Mouse (Mus musculus): ENCODE measurements around the gene Prorsd1.

The Prorsd1 gene

DNA sequence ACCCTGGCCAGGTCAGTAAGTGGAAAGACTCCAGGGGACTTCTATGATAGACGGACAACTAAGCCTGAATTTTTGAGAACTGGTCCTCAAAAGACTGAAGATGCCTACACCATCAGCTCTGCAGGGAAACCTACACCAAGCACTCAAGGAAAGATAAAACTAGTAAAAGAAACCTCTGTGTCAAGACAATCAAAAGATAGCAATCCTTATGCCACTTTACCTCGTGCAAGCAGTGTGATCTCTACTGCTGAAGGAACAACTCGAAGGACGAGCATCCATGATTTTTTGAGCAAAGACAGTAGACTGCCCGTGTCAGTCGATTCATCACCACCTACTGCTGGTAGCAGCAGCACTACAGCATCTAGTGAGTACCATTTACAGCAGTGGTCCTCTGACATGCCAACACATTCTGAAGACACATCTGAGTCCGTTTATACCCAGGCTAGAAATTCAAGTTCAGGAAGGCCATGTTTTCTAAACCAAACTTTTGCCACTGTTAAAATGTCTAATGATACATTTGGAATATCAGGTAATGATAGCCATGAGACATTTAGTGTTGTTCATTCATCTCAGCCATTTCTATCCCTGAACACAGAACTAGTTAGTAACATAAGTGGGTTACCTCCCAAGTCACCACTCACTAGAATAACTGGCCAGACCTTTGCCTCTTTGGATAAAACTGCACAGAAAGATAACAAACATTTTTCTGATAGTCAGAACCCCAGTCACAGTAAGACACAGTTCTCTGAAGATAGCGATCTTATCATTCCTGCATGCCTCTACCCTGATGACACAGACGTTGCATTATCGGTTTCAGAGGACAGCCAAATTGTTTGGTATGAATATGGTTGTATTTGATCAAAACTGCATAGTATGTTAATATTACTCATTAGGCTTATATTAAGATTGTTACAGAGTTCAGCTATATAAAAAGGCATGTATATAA, 10.6 kb downstream of the Prorsd1 start:
- DNase-seq: no peak

- DNase-seq: no peak
Observed at GRCm38 (mm10) chr11:29496962-29497361, 17.9 kb downstream of the Prorsd1 start.

DNA sequence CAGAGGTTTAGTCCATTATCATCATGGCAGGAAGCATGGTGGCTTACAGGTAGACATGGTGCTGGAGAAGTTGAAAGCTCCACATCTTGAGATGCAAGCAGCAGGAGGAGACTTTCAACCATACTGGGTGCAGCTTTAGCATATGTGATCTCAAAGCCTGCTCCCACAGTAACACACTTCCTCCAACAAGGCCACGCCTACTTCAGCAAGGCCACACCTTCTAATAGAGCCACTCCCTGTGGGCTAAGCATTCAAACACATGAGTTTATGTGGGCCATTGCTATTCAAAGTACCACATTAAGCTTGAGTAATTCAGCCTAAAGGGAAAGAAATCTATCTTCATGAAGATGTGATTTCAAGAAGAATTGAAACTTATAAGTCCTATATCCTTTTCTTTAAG, 21.7 kb downstream of the Prorsd1 start:
- no peak for DNase-seq

DNA sequence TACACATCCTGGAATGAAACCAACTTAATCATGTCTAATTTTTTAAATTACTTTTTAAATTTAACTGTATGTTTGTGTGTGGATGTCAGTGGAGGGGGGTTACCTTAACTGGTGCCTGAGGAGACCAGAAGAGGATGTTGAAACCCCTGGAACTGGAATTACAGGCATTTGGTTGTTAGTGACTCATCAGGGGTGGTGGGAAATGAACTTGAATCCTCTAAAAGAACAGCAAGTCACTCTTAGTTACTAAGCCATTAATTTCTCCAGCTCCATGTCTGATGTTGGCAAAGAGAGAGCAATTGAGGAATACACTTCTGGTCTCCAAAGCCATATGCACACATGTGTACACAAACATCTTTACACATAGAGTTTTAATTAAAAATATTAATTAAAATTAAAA, 40.2 kb downstream of the Prorsd1 start:
- no peak for DNase-seq
